Mouse (Mus musculus): ENCODE results near the gene Gss. TPM values are rescaled to one million over a fixed set of nuclear protein-coding genes. Genes with fewer than 3 reads are reported as not detected.
"Not testable (repeated sequence)": the region's sequence is repeated elsewhere in the genome, so short reads cannot be mapped to it uniquely, and the experiment has no call there.

Gene Gss
- polyA plus RNA-seq, 1 experiment from 2014 or later: 43.4 TPM

DNA sequence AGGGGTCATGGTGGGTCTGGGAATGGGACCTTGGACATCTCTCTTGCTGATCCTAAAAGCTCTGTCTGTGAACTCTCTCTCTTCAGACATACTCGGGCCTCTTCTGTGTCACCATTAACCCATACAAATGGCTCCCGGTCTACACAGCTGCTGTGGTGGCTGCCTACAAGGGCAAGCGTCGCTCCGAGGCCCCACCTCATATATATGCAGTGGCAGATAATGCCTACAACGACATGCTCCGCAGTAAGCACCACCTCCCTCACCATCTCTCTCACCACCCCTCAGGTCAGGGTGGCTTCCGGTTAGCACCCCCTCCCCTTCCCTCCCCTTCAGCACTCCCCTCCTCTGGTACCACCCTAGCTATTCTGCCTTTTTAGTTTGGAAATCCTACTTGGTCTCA, 21.3 kb upstream of the Gss start:
- Histone ChIP-seq H3K27ac (no peak overlapping the region), H3K4me1 (0 out of 2 replicates have a peak, but pooled peaks cover 6% of the 10 kb centered on the region), H3K9me3 (no peaks in the 10 kb centered on the region), H3K4me2 (peak overlapping the region; percentile 57), H3K9ac (no peak overlapping the region), H3K27me3 (replicated peaks) (0 out of 2 replicates have a peak, but pooled peaks cover 3% of the 10 kb centered on the region), H3K36me3 (no peaks in the 10 kb centered on the region), H3K4me3 (replicated peaks) (no peak overlapping the region)
- 56% methylated on average over 8 of the region's 8 CpGs for WGBS
- peak; percentile 59; the same call in 1 of the 2 replicates for ATAC-seq (ENCODE audit: insufficient read depth, low FRiP score, low read depth)

DNA sequence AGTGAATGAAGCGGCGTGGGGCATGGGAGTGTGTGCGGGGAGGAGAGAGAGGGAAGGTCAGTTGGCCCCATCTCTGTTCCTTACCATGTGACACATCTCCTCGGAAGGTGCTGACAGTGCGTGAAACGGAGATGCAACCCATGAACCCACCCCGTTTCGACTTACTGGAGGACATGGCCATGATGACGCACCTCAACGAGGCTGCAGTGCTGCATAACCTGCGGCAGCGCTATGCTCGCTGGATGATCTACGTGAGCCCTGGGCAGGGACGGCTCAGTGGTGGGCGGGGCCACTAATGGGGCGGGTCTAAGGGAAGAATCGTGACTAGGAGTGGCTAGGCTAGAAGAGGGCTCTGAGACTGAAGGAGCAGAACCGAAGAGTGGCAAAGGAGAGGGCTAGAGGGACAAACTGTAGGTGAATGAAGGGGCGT, 20.7 kb upstream of the Gss start:
- Histone ChIP-seq H3K27me3 (replicated peaks) (0 out of 2 replicates have a peak, but pooled peaks cover 3% of the 10 kb centered on the region), H3K36me3 (no peaks in the 10 kb centered on the region), H3K9me3 (no peaks in the 10 kb centered on the region), H3K4me1 (0 out of 2 replicates have a peak, but pooled peaks cover 6% of the 10 kb centered on the region), H3K4me3 (replicated peaks) (peak overlapping the region; percentile 36), H3K4me2 (peak overlapping the region; percentile 57), H3K9ac (no peak overlapping the region), H3K27ac (no peak overlapping the region)
- ATAC-seq (ENCODE audit: insufficient read depth, low FRiP score, low read depth): peak; percentile 93
- 5% methylated on average over 20 of the region's 20 CpGs for WGBS

DNA sequence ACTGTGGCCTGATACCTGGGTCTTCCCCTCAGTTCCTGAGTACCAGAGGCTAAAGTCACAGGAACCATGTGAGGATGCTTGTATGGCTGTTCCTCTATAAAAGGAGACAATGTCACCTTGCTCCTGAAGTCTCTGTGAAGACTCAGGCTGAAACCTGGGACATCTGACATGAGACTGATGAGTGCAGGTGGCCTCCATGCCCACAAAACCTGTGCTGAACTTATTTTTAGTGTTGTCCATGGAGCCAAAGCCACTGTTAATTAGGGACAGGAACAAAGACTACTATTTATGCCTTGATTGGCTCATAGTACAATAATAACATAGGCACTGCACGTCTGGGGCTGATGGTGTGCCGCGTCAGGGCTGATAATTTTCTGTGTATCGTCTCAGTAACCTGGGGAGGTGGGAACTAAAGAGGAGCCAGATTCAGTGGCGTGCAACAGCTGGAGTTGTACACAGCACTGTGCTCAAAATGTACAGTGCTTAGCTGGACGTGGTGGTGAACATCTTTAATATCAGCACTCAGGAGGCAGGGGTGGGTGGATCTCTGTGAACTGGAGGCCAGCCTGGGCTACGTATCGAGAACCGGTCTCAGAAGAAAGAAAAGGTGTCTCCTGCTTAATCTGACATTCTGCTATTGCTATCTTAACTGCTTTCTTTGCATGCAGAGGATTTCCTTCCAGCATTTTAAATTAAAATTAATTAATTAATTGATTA, 19.4 kb upstream of the Gss start:
- Histone ChIP-seq H3K36me3 (no peaks in the 10 kb centered on the region), H3K9me3 (no peaks in the 10 kb centered on the region), H3K4me1 (0 out of 2 replicates have a peak, but pooled peaks cover 6% of the 10 kb centered on the region), H3K9ac (no peak overlapping the region), H3K4me2 (no peak overlapping the region), H3K27me3 (replicated peaks) (0 out of 2 replicates have a peak, but pooled peaks cover 3% of the 10 kb centered on the region), H3K4me3 (replicated peaks) (no peak overlapping the region), H3K27ac (no peak overlapping the region)
- WGBS: 81% methylated on average over 9 of the region's 9 CpGs
- no peak for ATAC-seq (ENCODE audit: insufficient read depth, low FRiP score, low read depth)

DNA sequence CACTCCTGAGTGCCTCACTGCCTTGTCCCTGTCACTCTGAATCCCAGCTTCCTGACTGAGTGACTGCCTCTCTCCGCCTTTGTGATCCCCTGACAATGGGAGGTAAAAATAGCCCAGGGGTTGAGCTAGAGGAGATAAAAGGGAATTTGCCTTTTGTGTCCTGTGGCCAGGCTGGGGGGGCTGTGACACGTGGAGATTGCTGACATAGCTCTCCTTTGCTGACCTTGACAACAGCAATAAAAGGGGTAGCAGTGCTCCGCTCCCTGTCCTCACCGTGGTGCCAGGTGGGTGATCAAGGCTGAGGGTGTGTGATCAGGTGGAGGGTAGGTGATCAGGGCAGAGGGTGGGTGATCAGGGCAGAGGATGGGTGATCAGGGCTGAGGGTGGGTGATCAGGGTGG, 18.4 kb upstream of the Gss start, which contains the start of gene Myh7b:
Myh7b (plus strand) TSS at position 235 of the 400 bp plus-strand sequence.
- 43% methylated on average over 4 of the region's 4 CpGs for WGBS
- Histone ChIP-seq H3K9me3 (no peaks in the 10 kb centered on the region), H3K27me3 (replicated peaks) (0 out of 2 replicates have a peak, but pooled peaks cover 3% of the 10 kb centered on the region), H3K36me3 (no peaks in the 10 kb centered on the region), H3K9ac (no peak within 1 kb of the TSS), H3K4me2 (no peak within 1 kb of the TSS), H3K4me3 (replicated peaks) (no peak within 1 kb of the TSS), H3K4me1 (0 out of 2 replicates have a peak, but pooled peaks cover 6% of the 10 kb centered on the region), H3K27ac (no peak within 1 kb of the TSS)
- ATAC-seq (ENCODE audit: insufficient read depth, low FRiP score, low read depth): no peak

DNA sequence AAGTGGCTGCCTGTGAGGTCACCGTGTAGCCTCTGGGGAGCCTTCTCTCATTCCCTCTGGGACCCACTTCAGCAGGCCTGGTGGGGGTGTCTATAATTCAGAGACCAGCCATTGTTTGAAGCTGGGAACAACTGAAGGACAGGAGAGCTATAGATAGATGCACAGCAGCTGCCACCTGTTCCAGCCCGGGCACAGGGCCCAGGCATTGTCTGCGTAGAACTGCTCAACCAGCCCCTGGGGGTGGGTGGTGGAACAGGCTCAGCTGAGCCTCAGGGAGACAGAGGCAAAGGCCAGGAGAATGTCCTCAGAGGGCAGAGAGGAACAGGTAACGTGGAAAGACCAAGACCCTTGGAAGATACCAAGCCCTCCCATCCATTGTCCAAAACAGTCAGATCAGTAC, 13.8 kb upstream of the Gss start:
- H3K4me1 ChIP-seq: no peaks in the 10 kb centered on the region
- no peak overlapping the region for H3K4me3 ChIP-seq (replicated peaks)
- H3K9ac ChIP-seq: no peak overlapping the region
- no peak overlapping the region for H3K4me2 ChIP-seq
- no peak for ATAC-seq (ENCODE audit: insufficient read depth, low FRiP score, low read depth)
- H3K36me3 ChIP-seq: no peaks in the 10 kb centered on the region
- no peaks in the 10 kb centered on the region for H3K27me3 ChIP-seq (replicated peaks)
- H3K9me3 ChIP-seq: no peaks in the 10 kb centered on the region
- no peak overlapping the region for H3K27ac ChIP-seq
- WGBS: 70% methylated on average over 4 of the region's 4 CpGs

DNA sequence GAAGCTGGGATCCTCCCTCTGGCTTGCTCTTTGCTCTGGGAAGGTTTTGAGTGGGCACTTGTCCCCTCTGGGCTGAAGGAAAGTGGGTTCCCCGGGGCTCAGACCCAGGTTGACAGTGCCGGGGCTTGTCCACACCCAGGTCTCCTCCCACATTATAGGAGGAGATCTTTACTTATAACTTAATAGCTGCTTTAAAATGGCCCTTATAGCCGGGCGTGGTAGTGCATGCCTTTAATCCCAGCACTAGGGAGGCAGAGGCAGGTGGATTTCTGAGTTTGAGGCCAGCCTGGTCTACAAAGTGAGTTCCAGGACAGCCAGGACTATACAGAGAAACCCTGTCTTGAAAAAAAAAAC, 12.6 kb upstream of the Gss start:
- not testable (repeated sequence) for H3K27me3 ChIP-seq (replicated peaks); H3K4me3 ChIP-seq (replicated peaks); H3K9ac ChIP-seq; H3K4me1 ChIP-seq; H3K36me3 ChIP-seq; H3K27ac ChIP-seq; H3K9me3 ChIP-seq
- 67% methylated on average over 4 of the region's 4 CpGs for WGBS
- peak; percentile 44; the same call in 1 of the 2 replicates for ATAC-seq (ENCODE audit: insufficient read depth, low FRiP score, low read depth)
- H3K4me2 ChIP-seq: peak overlapping the region; percentile 10; the same call in 1 of the 2 replicates

DNA sequence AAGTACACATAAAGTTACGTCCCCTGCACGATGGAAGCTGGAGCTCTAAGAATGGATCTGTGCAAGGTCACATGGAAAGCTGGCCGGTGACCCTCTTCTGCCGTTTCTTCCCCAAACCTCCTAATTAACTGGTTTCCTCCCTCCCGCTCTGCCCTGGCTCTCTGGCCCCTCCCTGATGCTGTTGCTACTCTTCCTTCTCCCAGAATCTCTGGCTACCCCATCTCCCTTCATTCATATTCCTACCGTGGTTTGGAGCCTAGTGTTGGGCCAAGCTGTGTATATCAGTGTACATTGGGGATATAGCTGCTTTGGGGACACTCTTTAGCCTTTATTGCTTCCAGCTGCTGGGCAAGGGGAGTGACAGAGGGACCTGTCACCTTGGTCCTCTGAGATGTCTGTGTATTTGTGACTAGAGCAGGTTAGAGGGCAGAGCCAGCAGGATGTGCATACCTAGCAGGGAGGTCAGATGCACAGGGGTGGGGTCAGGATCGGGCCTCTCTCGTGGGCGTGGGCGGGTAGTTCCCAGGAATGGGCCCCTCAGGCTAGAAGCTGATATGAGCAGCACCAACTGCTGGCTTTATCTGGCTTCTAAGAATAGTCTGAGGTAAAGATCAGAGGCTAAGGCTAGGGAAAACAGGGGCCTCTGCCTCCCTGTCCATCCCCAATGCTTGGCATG, 12.1 kb upstream of the Gss start:
- H3K4me3 ChIP-seq (replicated peaks): no peak overlapping the region
- 31% methylated on average over 10 of the region's 10 CpGs for WGBS
- no peak overlapping the region for H3K27ac ChIP-seq
- H3K36me3 ChIP-seq: no peaks in the 10 kb centered on the region
- H3K27me3 ChIP-seq (replicated peaks): no peaks in the 10 kb centered on the region
- no peaks in the 10 kb centered on the region for H3K9me3 ChIP-seq
- H3K9ac ChIP-seq: no peak overlapping the region
- H3K4me2 ChIP-seq: peak overlapping the region; percentile 10; the same call in 1 of the 2 replicates
- ATAC-seq (ENCODE audit: insufficient read depth, low FRiP score, low read depth): peak; percentile 91
- H3K4me1 ChIP-seq: no peaks in the 10 kb centered on the region

DNA sequence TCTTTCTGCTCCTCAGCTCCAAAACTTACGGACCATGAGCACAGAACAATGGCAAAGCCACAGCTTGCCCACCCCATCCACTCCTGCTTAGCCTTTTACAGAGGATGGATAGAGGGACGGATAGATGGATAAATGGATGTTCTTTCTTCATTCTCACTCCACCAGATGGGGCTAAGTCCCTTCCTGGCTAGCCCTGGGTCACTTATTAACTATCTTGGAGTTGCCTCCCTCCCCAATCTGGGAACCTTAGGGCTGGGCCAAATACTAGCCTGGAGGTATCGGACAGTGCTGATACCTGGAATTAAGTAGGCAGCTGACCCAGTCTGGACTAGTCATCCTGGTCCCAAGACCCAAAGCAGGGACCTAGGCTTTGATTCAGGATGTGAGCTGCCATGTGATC, 11.1 kb upstream of the Gss start:
- Histone ChIP-seq H3K9me3 (no peaks in the 10 kb centered on the region), H3K36me3 (no peaks in the 10 kb centered on the region), H3K9ac (no peak overlapping the region), H3K4me1 (no peaks in the 10 kb centered on the region), H3K4me3 (replicated peaks) (no peak overlapping the region), H3K27ac (no peak overlapping the region), H3K27me3 (replicated peaks) (no peaks in the 10 kb centered on the region), H3K4me2 (no peak overlapping the region)
- ATAC-seq (ENCODE audit: insufficient read depth, low FRiP score, low read depth): peak; percentile 31; the same call in 1 of the 2 replicates
- WGBS: 60% methylated on average over 3 of the region's 3 CpGs

DNA sequence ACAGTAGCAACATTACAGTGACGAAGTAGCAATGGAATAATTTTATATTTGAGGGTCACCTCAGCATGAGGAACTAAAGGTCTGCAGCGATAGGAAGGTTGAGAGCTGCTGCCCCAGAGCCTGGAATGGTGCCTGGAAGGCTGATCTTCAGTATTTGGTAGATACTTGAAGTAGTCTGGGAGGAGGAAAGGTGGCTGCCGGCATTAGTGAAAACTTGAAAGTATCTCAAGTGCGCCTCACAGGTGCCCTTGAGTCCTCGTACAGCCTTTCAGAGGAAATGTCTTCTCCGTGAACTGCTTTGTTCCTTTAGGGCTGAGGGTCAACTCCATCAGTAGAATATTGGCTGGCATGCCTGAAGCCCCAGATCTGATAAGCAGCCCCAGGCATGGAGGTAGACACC, 2.9 kb upstream of the Gss start:
- Histone ChIP-seq H3K36me3 (no peaks in the 10 kb centered on the region), H3K27ac (no peak overlapping the region), H3K9ac (no peak overlapping the region), H3K4me3 (replicated peaks) (no peak overlapping the region), H3K9me3 (no peaks in the 10 kb centered on the region), H3K4me1 (peaks cover 5% of the 10 kb centered on the region; the same call in 1 of the 2 replicates), H3K27me3 (replicated peaks) (no peaks in the 10 kb centered on the region), H3K4me2 (no peak overlapping the region)
- ATAC-seq (ENCODE audit: insufficient read depth, low FRiP score, low read depth): no peak
- WGBS: 77% methylated on average over 6 of the region's 6 CpGs

DNA sequence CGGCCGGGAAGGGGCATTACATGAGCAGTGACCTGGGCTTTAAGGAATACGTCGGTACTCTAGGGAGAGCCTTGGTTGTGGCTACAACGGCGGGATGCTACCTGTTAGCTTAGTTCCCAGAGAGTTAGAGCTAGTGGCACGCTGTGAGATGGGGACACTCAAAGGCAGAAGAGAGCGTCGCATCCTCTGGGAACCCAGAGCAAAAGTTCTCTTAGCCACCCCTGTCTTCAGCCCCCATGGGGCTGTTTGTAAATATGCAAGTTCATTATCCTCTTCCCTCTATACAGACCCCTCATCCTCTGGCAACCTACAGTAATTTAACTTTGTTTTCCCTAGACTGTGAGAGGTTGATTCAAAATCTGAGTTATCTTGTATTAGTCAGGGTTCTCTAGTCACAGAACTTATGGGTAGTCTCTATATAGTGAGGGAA, 259 bp upstream of the Gss start:
- H3K4me2 ChIP-seq: peak overlapping the region; percentile 76
- H3K4me3 ChIP-seq (replicated peaks): peak overlapping the region; percentile 68
- no peaks in the 10 kb centered on the region for H3K27me3 ChIP-seq (replicated peaks)
- no peak overlapping the region for H3K9ac ChIP-seq
- H3K4me1 ChIP-seq: peaks cover 5% of the 10 kb centered on the region; the same call in 1 of the 2 replicates
- no peak for ATAC-seq (ENCODE audit: insufficient read depth, low FRiP score, low read depth)
- no peaks in the 10 kb centered on the region for H3K36me3 ChIP-seq
- no peaks in the 10 kb centered on the region for H3K9me3 ChIP-seq
- WGBS: under 1% methylated on average over 9 of the region's 9 CpGs
- peak overlapping the region; percentile 64; the same call in 1 of the 2 replicates for H3K27ac ChIP-seq

DNA sequence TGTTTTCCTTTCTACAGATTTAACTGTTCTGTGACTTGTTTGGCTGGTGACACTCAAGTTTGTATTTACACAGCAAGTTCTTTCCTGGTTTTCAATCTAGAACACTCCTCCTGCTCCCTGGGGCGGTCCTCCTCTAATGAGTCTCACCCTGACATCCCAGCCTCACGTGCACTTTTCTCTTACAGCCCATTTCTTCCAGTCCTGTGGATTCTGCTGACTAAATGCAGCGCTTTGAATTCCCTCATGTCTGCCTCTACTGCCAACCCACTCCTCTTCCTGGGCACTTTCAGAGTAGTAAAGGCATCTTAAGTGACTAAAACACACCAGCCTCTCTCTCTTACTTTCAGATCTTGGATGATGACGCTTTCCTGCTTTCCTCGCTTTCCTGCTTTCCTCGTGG, 934 bp downstream of the Gss start:
- H3K9me3 ChIP-seq: no peaks in the 10 kb centered on the region
- peak overlapping the region; percentile 68 for H3K4me3 ChIP-seq (replicated peaks)
- H3K27me3 ChIP-seq (replicated peaks): no peaks in the 10 kb centered on the region
- peak overlapping the region; percentile 52; the same call in 1 of the 2 replicates for H3K9ac ChIP-seq
- H3K4me2 ChIP-seq: peak overlapping the region; percentile 76
- ATAC-seq (ENCODE audit: insufficient read depth, low FRiP score, low read depth): no peak
- H3K4me1 ChIP-seq: peaks cover 5% of the 10 kb centered on the region; the same call in 1 of the 2 replicates
- no peaks in the 10 kb centered on the region for H3K36me3 ChIP-seq
- peak overlapping the region; percentile 85 for H3K27ac ChIP-seq
- WGBS: 6% methylated on average over 6 of the region's 6 CpGs

DNA sequence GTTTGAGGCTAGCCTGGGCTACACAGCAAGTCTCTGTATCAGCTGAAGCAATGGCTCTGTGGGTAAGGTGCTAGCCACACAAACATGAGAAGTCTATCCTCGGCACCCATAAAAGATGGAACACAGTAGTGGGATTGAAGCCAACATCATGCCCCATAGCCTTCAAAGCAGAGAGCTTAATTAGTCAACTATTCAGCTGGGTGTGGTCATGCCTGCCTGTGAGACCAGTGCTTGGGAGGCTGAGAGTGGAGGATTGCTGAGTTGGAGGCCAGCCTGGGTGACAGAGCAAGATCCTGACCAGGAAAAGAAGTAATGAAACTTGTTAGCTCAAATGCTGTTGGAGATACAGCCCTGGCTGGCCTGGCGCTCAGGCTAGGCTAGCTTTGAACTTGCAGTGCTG, 1.7 kb downstream of the Gss start:
- Histone ChIP-seq H3K27ac (0 out of 2 replicates have a peak overlapping the region, but pooled peaks have one; percentile 21), H3K36me3 (no peaks in the 10 kb centered on the region), H3K4me2 (no peak overlapping the region), H3K4me1 (peaks cover 5% of the 10 kb centered on the region; the same call in 1 of the 2 replicates), H3K9me3 (no peaks in the 10 kb centered on the region), H3K9ac (no peak overlapping the region), H3K27me3 (replicated peaks) (no peaks in the 10 kb centered on the region), H3K4me3 (replicated peaks) (no peak overlapping the region)
- ATAC-seq (ENCODE audit: insufficient read depth, low FRiP score, low read depth): no peak
- WGBS: 88% methylated on average over 2 of the region's 2 CpGs

Measured in stomach, embryonic 15.5 days (tissue).